Mouse (Mus musculus) lung, postnatal 10 days (tissue): ENCODE data around the gene Zfand3.

Experiments used
- DNase-seq: peaks from one replicate; pipeline ENCODE4 v3.0.0; 2021

The Zfand3 gene

DNA sequence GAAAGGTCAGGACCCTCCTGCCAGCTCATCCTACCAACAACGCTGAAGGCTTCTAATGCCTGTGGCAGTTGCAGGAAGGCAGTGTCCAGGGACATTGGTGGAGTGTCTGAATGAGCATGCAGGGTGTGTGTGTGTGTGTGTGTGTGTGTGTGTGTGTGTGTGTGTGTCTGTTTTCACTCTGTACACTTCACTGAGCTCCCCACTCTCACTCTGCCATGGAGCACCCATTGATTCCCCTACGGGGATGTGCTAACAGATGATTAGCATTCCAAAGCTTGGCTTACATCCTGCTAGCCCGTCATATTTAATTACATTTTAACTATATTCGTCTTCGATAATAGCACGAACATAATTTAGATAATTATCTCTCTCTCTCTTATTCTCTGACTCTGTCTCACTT lies 232.1 kb downstream of the Zfand3 start:
- DNase-seq: no peak

DNA sequence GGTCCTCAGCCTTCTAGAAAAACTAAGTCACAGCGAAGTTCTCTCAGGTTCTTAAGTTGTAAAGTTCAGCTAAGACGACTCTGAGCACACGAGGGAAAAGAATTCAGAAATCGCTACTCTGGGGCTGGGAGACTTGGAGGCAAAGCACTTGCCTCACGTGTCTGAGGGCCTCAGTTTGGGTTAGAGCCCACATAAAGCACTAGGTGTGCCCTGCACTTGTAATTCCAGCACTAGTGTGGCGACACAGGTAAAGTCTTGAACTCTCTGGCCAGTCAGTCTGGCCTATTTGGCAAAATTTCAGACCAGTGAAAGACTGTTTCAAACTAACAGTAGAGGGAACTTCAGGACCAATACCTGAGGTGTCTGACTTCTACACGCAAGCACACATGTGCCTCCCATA lies 233.1 kb downstream of the Zfand3 start:
- peak; percentile 40 for DNase-seq

DNA sequence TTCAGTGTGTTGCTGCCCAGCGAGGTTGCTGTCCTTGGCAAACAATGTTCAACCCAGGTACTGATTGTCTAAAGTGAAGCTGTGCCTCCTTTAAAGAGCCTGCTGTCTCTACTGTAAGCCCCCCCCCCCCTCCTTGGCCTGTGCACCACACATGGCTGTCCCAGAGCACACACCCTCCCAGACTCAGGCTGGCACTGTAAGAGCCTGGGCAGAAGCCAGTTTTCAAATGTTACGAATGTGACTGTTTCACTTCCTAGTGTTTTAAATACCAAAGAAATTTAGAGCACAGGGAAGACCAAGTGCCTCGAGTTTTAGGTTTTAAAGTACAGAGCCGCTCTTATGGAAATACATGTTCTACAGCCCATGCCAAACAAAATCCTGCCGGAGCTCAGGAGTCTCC lies 234.9 kb downstream of the Zfand3 start:
- DNase-seq: peak; percentile 41

GRCm38 (mm10) chr17:30240659-30241058 lies 236.1 kb downstream of the Zfand3 start:
- DNase-seq: no peak

DNA sequence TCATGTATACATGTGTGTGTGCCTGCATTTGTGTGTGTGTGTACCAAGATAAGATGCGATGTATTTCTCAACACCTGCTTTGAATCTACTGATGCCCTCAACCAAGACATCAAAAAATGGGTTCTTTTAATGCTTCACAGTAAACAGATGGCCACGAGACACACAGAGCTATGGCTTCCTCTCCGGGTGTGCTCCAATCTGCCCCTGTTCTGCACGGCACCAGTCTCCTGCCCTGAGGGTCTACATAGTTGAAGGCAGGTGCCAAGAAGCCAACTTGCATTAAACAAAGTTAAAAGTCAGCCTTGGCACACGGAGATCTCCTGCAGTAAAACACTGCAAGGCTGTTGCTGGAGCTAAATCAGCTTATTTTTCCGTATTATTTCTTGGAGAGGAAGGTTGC lies 236.5 kb downstream of the Zfand3 start:
- DNase-seq: no peak

- peak; percentile 45 for DNase-seq
These were observed 237.3 kb downstream of the Zfand3 start for GRCm38 (mm10) chr17:30241720-30242322.

DNA sequence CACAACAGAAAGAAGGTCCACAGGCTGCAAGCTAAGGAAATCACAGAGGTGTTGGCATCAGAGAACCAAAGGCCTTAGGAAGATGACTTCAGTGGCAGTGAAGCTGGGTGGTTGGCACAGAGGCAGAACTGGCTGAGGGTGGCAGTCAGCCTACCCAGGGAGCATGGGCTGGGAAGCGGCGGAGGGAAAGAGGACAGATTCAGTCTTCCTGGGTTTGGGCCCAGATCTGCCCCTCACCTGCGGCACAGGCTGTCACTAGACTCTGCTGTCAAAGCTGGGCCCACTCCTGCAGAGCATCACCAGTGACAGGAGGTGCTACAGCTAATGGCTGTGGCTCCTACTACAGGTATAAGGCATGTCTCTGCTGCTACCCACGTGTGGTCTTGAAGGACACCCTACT lies 238.1 kb downstream of the Zfand3 start:
- DNase-seq: no peak

DNA sequence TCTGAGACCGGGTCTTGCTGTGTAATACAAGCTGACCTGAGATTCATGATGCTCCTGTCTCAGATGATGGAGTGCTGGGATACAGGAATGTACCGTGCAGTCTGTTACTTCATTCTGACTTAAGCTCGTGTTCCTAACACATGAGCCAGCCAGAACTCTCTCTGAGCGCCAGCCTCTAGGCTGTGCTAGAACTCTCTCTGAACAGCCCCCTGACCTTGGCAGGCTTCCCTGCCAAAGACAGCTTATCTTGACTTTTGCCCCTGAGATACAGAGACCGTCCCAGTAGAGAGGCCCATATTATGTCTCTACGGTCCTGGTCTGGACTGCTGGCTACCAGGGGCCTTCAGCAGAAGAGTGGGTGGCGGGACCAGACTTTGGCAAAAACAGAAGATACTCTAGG lies 239.0 kb downstream of the Zfand3 start:
- DNase-seq: no peak

DNA sequence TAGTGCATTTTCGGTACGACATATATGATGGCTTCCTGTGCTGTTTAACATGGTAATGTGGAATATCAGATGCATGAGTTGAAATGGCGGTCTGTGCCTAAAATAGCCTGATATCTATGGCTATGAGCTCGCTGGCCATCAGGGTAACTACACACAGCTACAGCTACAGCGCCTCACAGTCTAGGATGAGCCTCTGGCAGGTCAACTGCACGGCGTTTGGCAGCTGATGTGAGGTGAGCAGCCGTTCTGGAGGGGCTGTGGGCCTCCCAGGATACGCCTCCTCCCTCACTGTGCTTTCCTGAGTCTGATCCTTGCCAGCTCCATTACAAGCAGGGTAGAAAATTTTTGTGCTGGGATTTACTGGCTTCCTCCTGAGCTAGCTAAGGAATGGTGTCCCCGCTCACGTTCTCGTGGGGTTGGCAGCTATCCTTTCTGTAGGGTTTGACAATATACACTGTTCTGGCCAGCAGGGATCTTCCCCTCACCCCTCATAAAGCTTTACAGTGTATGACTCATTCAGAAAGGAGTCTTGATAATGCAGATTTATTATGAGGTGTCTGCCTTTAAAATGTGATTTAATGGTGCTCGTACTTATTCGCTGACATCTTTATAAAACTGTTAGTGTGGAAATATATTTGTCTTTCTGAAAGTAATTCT lies 240.2 kb downstream of the Zfand3 start:
- DNase-seq: no peak

DNA sequence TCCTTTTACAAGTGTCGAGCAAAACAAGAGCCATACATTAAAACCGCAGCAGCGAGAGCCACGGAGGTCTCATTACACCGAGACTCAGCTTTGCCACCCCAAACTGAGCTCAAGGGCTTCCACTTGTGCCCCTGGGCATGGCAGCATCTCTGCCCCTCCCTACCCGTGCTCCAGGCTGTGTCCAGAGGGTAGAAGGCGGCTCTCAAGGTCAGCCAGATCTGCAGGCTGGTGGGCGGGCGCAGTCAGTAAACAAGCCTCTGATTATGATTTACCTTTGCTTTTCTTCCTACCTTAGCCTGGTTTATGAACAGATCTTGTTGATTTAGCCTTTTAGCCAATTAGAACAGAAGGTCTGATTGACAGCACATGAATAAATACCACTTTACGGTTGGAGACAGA lies 240.8 kb downstream of the Zfand3 start:
- no peak for DNase-seq

- no peak for DNase-seq
These were observed 248.5 kb downstream of the Zfand3 start for GRCm38 (mm10) chr17:30253028-30253427.

GRCm38 (mm10) chr17:30253924-30254323 lies 249.4 kb downstream of the Zfand3 start:
- no peak for DNase-seq

GRCm38 (mm10) chr17:30255928-30256560 lies 251.5 kb downstream of the Zfand3 start:
- no peak for DNase-seq

DNA sequence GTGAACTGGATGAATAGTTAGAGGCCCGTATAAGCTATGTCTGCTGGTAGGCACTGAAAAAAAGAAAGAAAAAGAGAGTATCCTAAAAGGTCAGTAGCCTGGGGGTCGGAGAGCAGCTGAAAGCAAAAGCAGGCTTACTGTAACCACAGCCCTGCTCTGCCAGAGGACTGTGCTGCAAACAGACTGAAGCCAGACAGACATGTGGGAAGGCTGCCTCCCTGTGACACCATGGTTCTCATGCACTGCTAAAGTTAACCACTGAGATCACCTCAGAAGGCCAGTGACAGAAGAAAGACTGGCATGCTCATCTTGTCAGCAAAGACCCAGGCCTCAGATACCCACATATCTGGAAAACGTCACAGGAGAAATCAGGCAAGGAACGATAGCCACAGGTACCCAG lies 253.9 kb downstream of the Zfand3 start:
- DNase-seq: no peak

- no peak for DNase-seq
These were observed 255.4 kb downstream of the Zfand3 start for GRCm38 (mm10) chr17:30259938-30260337.
